Mouse (Mus musculus) cerebellum, adult 2 months (tissue): Measurements from ENCODE around the gene Lta. TPM values are rescaled to one million over a fixed set of nuclear protein-coding genes. Genes with fewer than 3 reads are reported as not detected.
A peak's percentile ranks its signal among the peaks of the same experiment; 100 is the strongest.
"Not testable (repeated sequence)": the region's sequence is repeated elsewhere in the genome, so short reads cannot be mapped to it uniquely, and the experiment has no call there.

Experiments used
- DNase-seq, 2 experiments: peaks; one replicate each; pipeline ENCODE4 v3.0.0; 2021
- H3K27ac ChIP-seq: fragments of 200-500 bp; 2 replicates; pipeline ENCODE4 v1.5.1; 2012; ENCODE audit warnings: low read length, control low read depth, inconsistent platforms; ENCODE audit not compliant: insufficient read depth
- H3K27me3 ChIP-seq: fragments of 200-500 bp; 2 replicates; pipeline ENCODE4 v1.6.1; 2012; ENCODE audit warnings: inconsistent platforms, mild to moderate bottlenecking, low read length, moderate library complexity; ENCODE audit not compliant: control insufficient read depth, insufficient read depth
- H3K4me1 ChIP-seq: fragments of 200-500 bp; 2 replicates; pipeline ENCODE4 v1.6.1; 2011; ENCODE audit warnings: low read length; ENCODE audit not compliant: control insufficient read depth, insufficient read depth
- H3K4me3 ChIP-seq: fragments of 200-500 bp; replicated peaks from 2 replicates; pipeline ENCODE3; 2011; ENCODE audit warnings: mild to moderate bottlenecking, low read depth, low read length, control low read depth; ENCODE audit not compliant: insufficient read depth
- CTCF ChIP-seq: fragments of 200-500 bp; IDR thresholded peaks from 2 replicates; pipeline ENCODE4 v1.5.1; 2011; ENCODE audit warnings: low read depth, mild to moderate bottlenecking, control low read depth, low read length, moderate library complexity, borderline replicate concordance; ENCODE audit not compliant: insufficient read depth
- POLR2A ChIP-seq: fragments of 200-500 bp; IDR thresholded peaks from 2 replicates; pipeline ENCODE4 v1.6.1; 2011; ENCODE audit warnings: low read length, control low read depth, borderline replicate concordance; ENCODE audit not compliant: insufficient read depth
- WGBS: fragments of 180-500 bp; shearing (Covaris S2); methylation state at CpG from one replicate; pipeline ENCODE4 v1.1.7; 2018; 5-methylcytosine and 5-hydroxymethylcytosine counted together
- polyA plus RNA-seq: library from polyadenylated mRNA; depleted of rRNA; stranded (reverse); fragments of >200 nt; gene quantifications from 2 replicates; pipeline ENCODE4 v1.2.3, GENCODE M21; 2012

The Lta gene
- polyA plus RNA-seq, 1 experiment = 0.11 TPM

DNA sequence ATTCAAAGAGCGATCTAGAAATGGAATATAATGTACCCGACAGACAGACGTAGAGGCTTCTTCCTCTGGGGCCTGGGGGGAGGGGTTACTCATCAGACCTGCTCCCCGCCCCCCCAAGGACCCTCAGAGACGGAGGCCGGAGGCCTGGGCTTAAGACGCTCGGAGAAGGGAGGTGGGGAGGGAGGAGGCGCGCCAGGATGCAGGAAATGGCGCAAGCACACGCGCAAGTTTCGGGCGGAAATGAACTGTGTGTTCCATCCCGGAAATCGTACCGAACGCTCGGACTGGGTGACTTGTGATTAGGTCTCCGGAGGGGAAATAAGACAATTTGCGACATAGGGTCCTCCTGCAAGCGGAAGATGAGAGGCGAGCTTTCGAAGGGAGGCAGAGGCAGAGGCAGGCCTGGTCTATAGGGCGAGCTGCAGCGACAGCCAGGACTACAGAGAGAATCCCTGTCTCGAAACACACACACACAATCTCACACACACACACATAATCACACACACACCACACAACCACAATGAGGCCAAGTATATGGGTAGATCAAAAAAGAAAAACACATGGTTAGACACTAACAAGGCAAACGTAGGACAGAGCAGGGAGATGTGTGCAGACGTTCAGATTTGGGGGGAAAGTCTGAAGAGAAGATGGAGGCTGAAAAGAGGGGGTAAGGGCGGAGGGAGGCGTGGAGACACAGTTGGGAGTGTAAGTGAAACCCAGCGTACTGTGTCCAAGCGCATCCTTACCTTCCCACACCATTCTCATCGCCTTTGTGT is 30.7 kb upstream of the Lta start, which contains the start of gene Nfkbil1:
Gene Nfkbil1 (minus strand): TSS at position 179 of the 776 bp plus-strand sequence.
- TF ChIP-seq CTCF (0 out of 2 replicates have a peak, but pooled peaks have one; percentile 7), POLR2A (peak; percentile 76; the same call in 1 of the 2 replicates)
- Histone ChIP-seq H3K27me3 (no peaks in the 10 kb centered on the region), H3K4me3 (peak within 1 kb of the TSS; percentile 83), H3K4me1 (peaks cover 11% of the 10 kb centered on the region; the same call in 1 of the 2 replicates), H3K27ac (peak within 1 kb of the TSS; percentile 82)
- under 1% methylated on average over 35 of the region's 35 CpGs for WGBS
- peak; percentile 91 to 94 for DNase-seq

- no peak for TF ChIP-seq CTCF
- TF ChIP-seq POLR2A = no peak
- DNase-seq = peak; percentile 48 to 61
- peak overlapping the region; percentile 79 for H3K27ac ChIP-seq
- H3K27me3 ChIP-seq = no peaks in the 10 kb centered on the region
- WGBS = 3% methylated on average over 31 of the region's 31 CpGs
- peaks cover 5% of the 10 kb centered on the region; the same call in 1 of the 2 replicates for H3K4me1 ChIP-seq
- H3K4me3 ChIP-seq = peak overlapping the region; percentile 83
Measured at GRCm38 (mm10) chr17:35234903-35235302, 29.8 kb upstream of the Lta start.

- DNase-seq, H3K4me1 ChIP-seq, H3K27ac ChIP-seq, H3K4me3 ChIP-seq, H3K27me3 ChIP-seq: not testable (repeated sequence)
- WGBS = 60% methylated on average over 7 of the region's 7 CpGs
Measured at GRCm38 (mm10) chr17:35234090-35234489, 28.9 kb upstream of the Lta start.

- WGBS = 45% methylated on average over 18 of the region's 18 CpGs
- Histone ChIP-seq H3K4me3 (peak within 1 kb of the TSS; percentile 83), H3K4me1 (peaks cover 5% of the 10 kb centered on the region; the same call in 1 of the 2 replicates), H3K27ac (no peak within 1 kb of the TSS), H3K27me3 (no peaks in the 10 kb centered on the region)
- TF ChIP-seq CTCF = no peak
- TF ChIP-seq POLR2A = no peak
- DNase-seq = no peak
Measured at GRCm38 (mm10) chr17:35233114-35233980, 28.2 kb upstream of the Lta start, which contains the start of gene Atp6v1g2. Atp6v1g2 (plus strand) TSS chr17:35233660.

- no peak for DNase-seq
- Histone ChIP-seq H3K4me1 (peaks cover 5% of the 10 kb centered on the region; the same call in 1 of the 2 replicates), H3K4me3 (no peak overlapping the region), H3K27me3 (no peaks in the 10 kb centered on the region), H3K27ac (no peak overlapping the region)
- no peak for TF ChIP-seq POLR2A
- TF ChIP-seq CTCF = no peak
- WGBS = 88% methylated on average over 5 of the region's 5 CpGs
Measured at GRCm38 (mm10) chr17:35232659-35233058, 27.5 kb upstream of the Lta start.

DNA sequence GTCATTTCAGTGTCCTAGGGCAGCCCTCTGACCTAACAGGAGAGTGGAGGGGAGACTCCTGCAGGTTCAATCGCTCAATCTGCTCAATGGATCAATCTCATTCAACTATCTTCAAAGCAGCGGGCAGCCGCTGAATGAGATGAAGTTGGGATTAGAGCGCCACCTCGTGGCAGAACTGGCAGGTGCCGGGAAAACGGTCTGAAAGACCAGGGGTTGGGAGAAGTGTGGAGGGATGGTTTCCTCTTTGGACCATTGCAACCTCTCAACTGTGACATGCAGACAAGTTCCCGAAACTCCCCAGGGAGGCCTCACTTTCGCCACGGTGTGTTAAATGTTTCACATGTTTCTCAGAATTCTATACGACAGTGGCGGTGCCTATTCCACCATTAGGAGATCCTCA is 26.9 kb upstream of the Lta start:
- TF ChIP-seq POLR2A = no peak
- TF ChIP-seq CTCF = peak; percentile 89
- DNase-seq = peak; percentile 75 to 86
- Histone ChIP-seq H3K4me1 (peaks cover 2% of the 10 kb centered on the region; the same call in 1 of the 2 replicates), H3K4me3 (peak overlapping the region; percentile 14), H3K27ac (no peak overlapping the region), H3K27me3 (no peaks in the 10 kb centered on the region)
- 8% methylated on average over 12 of the region's 12 CpGs for WGBS

DNA sequence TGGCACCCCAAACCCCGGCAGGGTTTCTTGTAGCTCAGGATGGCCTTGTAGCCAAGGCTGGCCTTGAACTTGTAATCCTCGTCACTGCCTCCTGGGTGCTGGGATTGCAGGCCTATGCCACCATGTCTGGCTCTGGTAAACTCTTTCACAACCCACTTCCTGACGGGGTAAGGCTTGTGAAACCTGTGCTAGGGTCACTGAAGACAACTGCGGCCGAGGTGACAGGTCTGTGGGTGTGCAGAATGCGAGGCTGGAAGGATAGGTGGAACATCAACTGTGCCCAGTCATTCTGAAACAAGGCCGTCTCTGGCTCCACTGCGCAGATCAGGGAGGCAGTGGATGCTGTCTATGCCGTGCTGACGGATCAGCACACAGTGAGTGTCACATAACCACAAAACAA is 25.9 kb upstream of the Lta start:
- no peak for TF ChIP-seq CTCF
- no peak for TF ChIP-seq POLR2A
- WGBS = 94% methylated on average over 10 of the region's 10 CpGs
- H3K27ac ChIP-seq = no peak overlapping the region
- H3K4me3 ChIP-seq = no peak overlapping the region
- no peak for DNase-seq
- no peaks in the 10 kb centered on the region for H3K27me3 ChIP-seq
- peaks cover 2% of the 10 kb centered on the region; the same call in 1 of the 2 replicates for H3K4me1 ChIP-seq
